Mouse (Mus musculus): ENCODE measurements at regions not wholly inside any gene's neighbourhood (a gene's known extent, or its start where the extent isn't known, plus 50 kb on each side); places are given as distances from the start of the nearest gene placed in this dataset.

DNA sequence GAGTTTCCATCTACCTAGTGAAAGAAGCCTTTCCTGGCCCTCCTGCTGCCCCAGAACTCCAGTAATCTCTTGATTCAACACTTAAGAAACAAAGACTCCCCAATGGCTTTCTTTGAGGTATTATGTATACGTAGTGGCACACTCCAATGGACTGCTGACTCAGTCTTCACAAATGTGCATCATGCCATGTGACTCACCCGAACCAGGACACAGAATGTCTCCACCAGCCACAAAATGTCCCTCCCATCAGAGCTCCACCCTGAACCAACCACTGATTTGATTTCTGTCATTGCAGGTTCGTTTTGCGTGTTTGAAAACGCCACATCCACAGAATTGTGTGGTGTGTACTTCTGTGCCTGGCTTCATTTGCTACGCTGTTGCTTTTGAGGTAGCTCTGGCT is 75.8 kb upstream of the Maf start:
- TF ChIP-seq CTCF (IDR thresholded peaks at IDR 0.05; ENCODE audit: low read depth, low read length) (no peak), POLR2A (IDR thresholded peaks at IDR 0.05; ENCODE audit: extremely low read depth, insufficient read depth, low read length) (no peak)

Measured in liver, adult 2 months (tissue).